Mouse (Mus musculus) heart, postnatal 0 days (tissue): ENCODE data around the gene Dnajc30.

Experiments
- CTCF ChIP-seq: IDR thresholded peaks from 2 replicates; pipeline ENCODE4 v1.5.1; 2016; ENCODE audit warnings: antibody characterized with exemption, control low read depth, low read depth
- EP300 ChIP-seq: IDR thresholded peaks from 2 replicates; pipeline ENCODE4 v1.6.1; 2016; ENCODE audit warnings: antibody characterized with exemption, low read depth

DNA sequence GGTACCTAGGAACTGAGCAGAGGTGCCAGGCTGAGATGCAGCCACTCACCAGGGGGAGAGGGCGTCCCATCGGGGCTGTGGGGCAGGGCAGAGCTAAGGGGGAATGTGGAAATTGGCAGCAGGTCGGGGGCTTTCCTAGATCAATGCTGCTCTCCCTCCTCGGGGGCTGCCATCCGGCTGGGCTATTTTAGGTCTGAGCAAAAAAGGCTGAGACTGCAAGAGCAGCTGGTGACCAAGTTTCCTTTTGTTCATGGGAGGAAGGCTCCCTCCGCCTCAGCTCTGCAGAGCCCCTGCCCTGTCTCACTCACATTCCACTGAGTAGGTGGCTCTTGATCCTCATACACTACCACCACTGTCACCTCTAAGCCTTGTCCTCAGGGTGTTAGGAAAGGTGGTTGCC, 23.9 kb upstream of the Dnajc30 start:
- no peak for TF ChIP-seq CTCF
- no peak for TF ChIP-seq EP300
